Mouse (Mus musculus) right cerebral cortex, adult 2 months (tissue): ENCODE data around the gene Acadsb.

Experiments
- DNase-seq, 2 experiments: peaks; one replicate each; pipeline ENCODE4 v3.0.0; 2021 to 2022; ENCODE audit warnings: low spot score in 2 of 2

The Acadsb gene

DNA sequence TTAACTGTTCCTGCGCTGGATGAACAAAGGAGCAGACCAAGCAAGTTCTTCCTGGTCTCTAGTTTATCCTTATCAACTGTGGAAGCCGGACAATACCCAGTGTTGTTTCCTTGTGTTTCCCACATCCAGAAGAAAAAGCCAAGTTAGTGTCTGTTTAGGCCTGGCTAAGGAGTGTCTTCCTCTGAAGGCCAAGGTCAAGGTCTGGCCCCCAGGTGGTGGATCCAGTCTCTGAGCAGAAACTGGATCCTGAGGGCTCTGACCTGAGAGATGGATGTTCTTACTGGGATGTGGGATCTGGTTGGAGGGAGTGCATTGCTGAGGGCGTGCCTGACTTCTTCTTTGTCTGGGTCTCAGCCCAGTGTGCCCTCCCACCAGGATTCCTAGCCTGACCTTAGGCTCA lies 55.3 kb downstream of the Acadsb start:
- no peak for DNase-seq

DNA sequence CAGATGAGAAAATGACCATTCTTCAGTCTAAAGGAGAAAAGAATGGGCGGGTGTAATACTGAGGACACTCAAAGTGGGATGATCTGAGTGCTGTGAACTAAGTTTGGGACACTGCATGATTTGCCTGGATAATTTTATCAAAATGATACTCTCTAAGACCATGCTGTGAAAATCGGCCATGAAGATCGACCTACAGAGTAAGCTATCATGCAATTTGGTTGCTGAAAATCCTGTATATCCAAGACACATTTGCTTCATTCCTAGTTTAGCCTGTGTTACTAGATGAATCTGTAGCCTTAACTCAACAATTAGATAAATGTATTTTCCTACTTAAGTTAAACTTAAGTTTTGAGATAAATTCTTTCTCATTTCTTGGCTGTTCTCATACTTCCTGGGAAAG lies 56.9 kb downstream of the Acadsb start:
- DNase-seq, result no peak

DNA sequence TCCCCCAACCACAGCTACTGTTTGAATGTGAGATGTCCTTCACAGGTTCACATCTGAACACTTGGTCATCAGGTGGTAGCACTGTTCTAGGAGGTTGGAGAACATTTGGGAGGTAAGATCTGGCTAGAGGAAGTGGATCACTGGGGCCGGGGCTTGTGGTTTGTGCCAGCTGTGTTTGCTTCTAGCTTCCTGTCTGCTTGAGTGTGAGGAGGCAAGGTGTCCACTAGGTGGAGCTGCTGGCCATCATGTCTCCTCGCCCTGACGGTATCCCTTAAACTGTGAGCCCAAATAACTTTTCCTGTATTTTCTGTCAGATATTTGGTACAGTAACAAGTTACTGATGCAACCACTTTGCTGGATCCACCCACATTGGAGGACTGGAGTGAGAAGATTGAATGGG lies 59.1 kb downstream of the Acadsb start:
- DNase-seq, result no peak

DNA sequence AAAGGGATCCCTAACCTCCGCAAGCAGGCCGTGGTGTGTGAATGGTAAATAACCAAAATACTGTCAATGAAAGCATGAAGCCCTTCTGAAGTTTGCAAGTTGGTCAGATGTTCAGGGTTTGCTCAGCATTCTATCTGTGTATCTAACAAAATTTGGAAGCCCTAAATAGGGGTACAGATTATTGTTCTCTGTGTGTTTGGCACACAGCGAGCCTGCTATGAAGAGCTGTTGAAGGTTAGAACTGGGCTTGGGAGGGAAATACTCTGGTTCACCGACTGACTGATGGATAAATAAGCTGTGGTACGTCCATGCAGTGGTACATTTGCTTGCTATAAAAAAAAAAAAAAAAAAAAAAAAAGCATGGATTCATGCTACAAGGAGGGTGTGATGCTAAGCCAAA lies 61.1 kb downstream of the Acadsb start:
- no peak for DNase-seq

DNA sequence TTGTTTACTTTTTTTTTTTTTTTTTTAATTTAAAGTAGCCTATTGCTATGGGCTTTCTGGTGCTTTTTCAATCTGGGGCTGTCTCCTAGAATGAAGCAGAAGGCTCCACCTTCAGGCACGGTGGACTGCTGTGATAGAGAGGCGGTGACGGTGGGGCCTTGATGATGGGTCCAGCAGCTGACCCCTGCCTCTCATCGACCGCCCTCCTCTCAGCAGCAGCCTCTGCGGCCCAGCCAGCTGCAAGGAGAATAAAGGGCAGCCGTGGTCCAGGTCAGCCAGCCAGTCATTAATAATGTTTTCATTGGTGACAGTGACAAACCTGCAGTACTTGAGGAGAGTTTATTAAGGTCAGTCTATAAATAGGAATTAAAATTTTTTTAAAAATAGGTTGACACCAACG lies 66.7 kb downstream of the Acadsb start:
- no peak for DNase-seq

DNA sequence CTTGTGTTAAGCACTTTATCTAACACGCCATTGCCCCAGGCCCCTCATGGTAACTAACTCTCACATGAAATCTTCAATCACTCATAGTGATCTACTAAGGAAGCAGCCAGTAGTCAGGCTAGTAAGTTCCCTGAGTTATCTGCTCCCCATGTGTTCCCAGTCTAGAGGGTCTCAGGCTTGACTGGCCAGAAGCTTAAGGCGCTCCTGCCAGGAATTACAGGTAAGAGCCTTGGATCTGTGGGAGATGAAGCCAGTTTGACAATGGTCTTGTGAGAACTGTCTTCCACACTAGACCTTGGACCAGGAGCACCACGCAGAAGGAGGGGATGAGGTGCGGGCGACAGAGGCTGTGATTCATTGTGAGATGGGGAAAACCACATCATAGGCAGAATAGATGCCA lies 68.0 kb downstream of the Acadsb start:
- DNase-seq, result no peak
